Mouse (Mus musculus): ENCODE measurements around the gene Best3. TPM values are rescaled to one million over a fixed set of nuclear protein-coding genes. Genes with fewer than 3 reads are reported as not detected.
A peak's percentile ranks its signal among the peaks of the same experiment; 100 is the strongest.

Best3 gene
- polyA plus RNA-seq, 1 experiment from 2014 or later, result 2.2 TPM

- Histone ChIP-seq H3K4me3 (replicated peaks) (peak overlapping the region; percentile 99), H3K4me1 (peaks cover 13% of the 10 kb centered on the region), H3K4me2 (replicated peaks) (peak overlapping the region; percentile 54), H3K27me3 (no peaks in the 10 kb centered on the region), H3K36me3 (peaks cover 30% of the 10 kb centered on the region), H3K27ac (replicated peaks) (peak overlapping the region; percentile 86), H3K9me3 (replicated peaks) (no peaks in the 10 kb centered on the region), H3K9ac (no peak overlapping the region)
- WGBS, result 5% methylated on average over 7 of the region's 7 CpGs
- ATAC-seq (ENCODE audit: insufficient number of reproducible peaks, low FRiP score, low TSS enrichment, low read depth), result no peak
Measured at GRCm38 (mm10) chr10:117064076-117064475, 78.0 kb downstream of the Best3 start.

GRCm38 (mm10) chr10:117069109-117069508 is 83.0 kb downstream of the Best3 start:
- no peaks in the 10 kb centered on the region for H3K9me3 ChIP-seq (replicated peaks)
- no peaks in the 10 kb centered on the region for H3K27me3 ChIP-seq
- peaks cover 29% of the 10 kb centered on the region for H3K36me3 ChIP-seq
- no peak overlapping the region for H3K9ac ChIP-seq
- H3K4me3 ChIP-seq (replicated peaks), result no peak overlapping the region
- 89% methylated on average over 3 of the region's 3 CpGs for WGBS
- no peak for ATAC-seq (ENCODE audit: insufficient number of reproducible peaks, low FRiP score, low TSS enrichment, low read depth)
- no peak overlapping the region for H3K27ac ChIP-seq (replicated peaks)
- no peak overlapping the region for H3K4me2 ChIP-seq (replicated peaks)
- peaks cover 8% of the 10 kb centered on the region; the same call in 1 of the 2 replicates for H3K4me1 ChIP-seq

GRCm38 (mm10) chr10:117072191-117072888 is 86.2 kb downstream of the Best3 start:
- H3K9ac ChIP-seq, result no peak overlapping the region
- no peak overlapping the region for H3K4me3 ChIP-seq (replicated peaks)
- 88% methylated on average over 18 of the region's 18 CpGs for WGBS
- no peaks in the 10 kb centered on the region for H3K9me3 ChIP-seq (replicated peaks)
- no peaks in the 10 kb centered on the region for H3K27me3 ChIP-seq
- peaks cover 47% of the 10 kb centered on the region for H3K36me3 ChIP-seq
- H3K4me2 ChIP-seq (replicated peaks), result no peak overlapping the region
- H3K4me1 ChIP-seq, result no peaks in the 10 kb centered on the region
- H3K27ac ChIP-seq (replicated peaks), result no peak overlapping the region
- ATAC-seq (ENCODE audit: insufficient number of reproducible peaks, low FRiP score, low TSS enrichment, low read depth), result no peak

- H3K4me1 ChIP-seq, result no peaks in the 10 kb centered on the region
- peaks cover 50% of the 10 kb centered on the region for H3K36me3 ChIP-seq
- ATAC-seq (ENCODE audit: insufficient number of reproducible peaks, low FRiP score, low TSS enrichment, low read depth), result no peak
- H3K4me3 ChIP-seq (replicated peaks), result no peak overlapping the region
- H3K9me3 ChIP-seq (replicated peaks), result no peaks in the 10 kb centered on the region
- H3K27ac ChIP-seq (replicated peaks), result no peak overlapping the region
- no peaks in the 10 kb centered on the region for H3K27me3 ChIP-seq
- no peak overlapping the region for H3K9ac ChIP-seq
- 80% methylated on average over 7 of the region's 7 CpGs for WGBS
- no peak overlapping the region for H3K4me2 ChIP-seq (replicated peaks)
Measured at GRCm38 (mm10) chr10:117073176-117073575, 87.1 kb downstream of the Best3 start.

Other genes with a start within 250 kb of the Best3 start
- gene Myrfl, start 89.4 kb upstream of the Best3 start, polyA plus RNA-seq (2015; fragmentation: Nextera tagmentation; extraction: Ambion mirVana), result 0.12 and 0.24 TPM in 2 replicates
- 33.1 and 36.0 TPM in 2 replicates for gene Rab3ip, start 35.5 kb upstream of the Best3 start, polyA plus RNA-seq (2015; fragmentation: Nextera tagmentation; extraction: Ambion mirVana)
- gene Gm10271, start 13.7 kb upstream of the Best3 start, polyA plus RNA-seq (2015; fragmentation: Nextera tagmentation; extraction: Ambion mirVana), result not detected in 2 replicates
- 0.11 TPM in 1 of 2 replicates, not detected in the other for gene Lrrc10, start 59.0 kb downstream of the Best3 start, polyA plus RNA-seq (2015; fragmentation: Nextera tagmentation; extraction: Ambion mirVana)
- 231 and 233 TPM in 2 replicates for gene Cct2, start 77.5 kb downstream of the Best3 start, polyA plus RNA-seq (2015; fragmentation: Nextera tagmentation; extraction: Ambion mirVana)
- 21.7 and 22.2 TPM in 2 replicates for gene Frs2, start 162.2 kb downstream of the Best3 start, polyA plus RNA-seq (2015; fragmentation: Nextera tagmentation; extraction: Ambion mirVana)
- gene Yeats4, start 238.2 kb downstream of the Best3 start, polyA plus RNA-seq (2015; fragmentation: Nextera tagmentation; extraction: Ambion mirVana), result 56.3 and 56.6 TPM in 2 replicates